Mouse (Mus musculus) lung, adult 2 months (tissue): ENCODE measurements around the gene Pcgf5.

Source experiments
- CTCF ChIP-seq: fragments of 200-500 bp; IDR thresholded peaks from 2 replicates; pipeline ENCODE4 v1.5.1; 2011; ENCODE audit warnings: mild to moderate bottlenecking, low read length, control low read depth; ENCODE audit not compliant: insufficient read depth
- POLR2A ChIP-seq: fragments of 200-500 bp; IDR thresholded peaks from 2 replicates; pipeline ENCODE4 v1.6.1; 2011; ENCODE audit warnings: low read depth, mild to moderate bottlenecking, control low read depth, low read length, borderline replicate concordance; ENCODE audit errors: extremely low read depth

- TF ChIP-seq POLR2A, result no peak
- TF ChIP-seq CTCF, result no peak
Measured at GRCm38 (mm10) chr19:36328678-36329077, 19.4 kb upstream of the Pcgf5 start.
